Mouse (Mus musculus) inflammation-experienced regulatory T-cells, adult 6 months (primary cell): ENCODE data around the gene Hils1. TPM values are rescaled to one million over a fixed set of nuclear protein-coding genes. Genes with fewer than 3 reads are reported as not detected.

Source experiments
- ATAC-seq: one replicate; pipeline ENCODE4 v1.8.0; 2017
- polyA plus RNA-seq, 3 experiments: library from polyadenylated mRNA; unstranded; fragments of 100-300 nt; shearing (Covaris generic); gene quantifications; one replicate each; pipeline ENCODE4 v1.2.1; 2017

Hils1 gene
- not detected for polyA plus RNA-seq

DNA sequence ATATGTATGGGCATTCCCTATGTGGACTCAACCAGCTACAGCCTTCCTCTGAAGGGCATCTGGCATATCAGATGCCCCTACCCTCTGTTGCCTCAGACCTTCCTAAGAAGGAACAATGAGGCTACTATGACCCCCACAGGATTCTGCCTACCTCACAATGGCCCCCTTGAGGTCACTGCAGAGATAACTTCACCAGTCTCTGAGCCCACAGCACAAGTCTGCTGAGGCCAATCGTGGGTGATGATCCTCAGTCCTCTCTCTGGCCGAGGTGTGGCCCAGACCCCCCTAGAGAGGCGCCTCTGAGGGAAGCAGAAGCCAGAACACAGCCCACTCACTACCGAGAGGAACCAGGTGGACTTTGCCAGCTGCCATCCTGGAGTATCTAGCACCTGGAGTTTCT is at the start of gene Hils1:
Hils1 (plus strand) TSS at position 175 of the 400 bp plus-strand sequence.
- ATAC-seq, result no peak

DNA sequence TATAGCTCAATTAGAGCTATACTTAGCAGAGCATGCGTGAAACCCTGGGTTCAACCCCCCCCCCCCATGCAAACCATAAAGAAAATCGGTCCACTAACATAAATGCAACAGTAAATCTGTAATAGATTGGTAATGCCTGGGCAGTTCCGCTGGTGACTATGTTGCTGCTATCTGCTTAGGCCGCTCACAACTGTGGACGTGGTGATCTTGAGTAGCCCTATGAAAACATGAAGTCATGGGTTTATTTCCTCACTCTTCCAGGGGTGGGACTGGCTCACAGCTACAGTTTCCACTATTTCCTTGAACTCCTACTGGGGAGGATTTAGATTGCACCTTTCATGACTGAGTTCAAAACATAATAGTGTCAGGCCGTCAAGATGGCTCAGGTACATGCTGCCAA is 49.7 kb upstream of the Hils1 start:
- no peak for ATAC-seq

DNA sequence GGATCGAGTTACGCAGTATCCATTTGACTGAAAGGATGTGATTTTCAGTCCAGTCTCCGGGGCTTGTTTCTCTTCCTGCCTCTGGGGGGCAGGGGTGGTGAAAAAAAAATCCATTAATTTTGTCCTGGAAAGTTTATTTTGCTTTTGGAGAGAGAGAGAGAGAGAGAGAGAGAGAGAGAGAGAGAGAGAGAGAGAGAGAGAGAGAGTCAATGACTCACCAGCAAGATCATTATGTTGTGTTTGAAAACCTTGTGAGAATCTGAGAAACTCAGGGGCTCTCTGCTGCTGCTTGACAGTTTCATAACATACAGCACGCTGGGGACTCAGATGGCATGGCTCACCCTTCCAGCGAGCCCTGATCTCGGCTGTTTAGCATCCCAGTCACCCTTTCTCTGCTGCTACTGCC is 46.4 kb upstream of the Hils1 start:
- ATAC-seq, result no peak

DNA sequence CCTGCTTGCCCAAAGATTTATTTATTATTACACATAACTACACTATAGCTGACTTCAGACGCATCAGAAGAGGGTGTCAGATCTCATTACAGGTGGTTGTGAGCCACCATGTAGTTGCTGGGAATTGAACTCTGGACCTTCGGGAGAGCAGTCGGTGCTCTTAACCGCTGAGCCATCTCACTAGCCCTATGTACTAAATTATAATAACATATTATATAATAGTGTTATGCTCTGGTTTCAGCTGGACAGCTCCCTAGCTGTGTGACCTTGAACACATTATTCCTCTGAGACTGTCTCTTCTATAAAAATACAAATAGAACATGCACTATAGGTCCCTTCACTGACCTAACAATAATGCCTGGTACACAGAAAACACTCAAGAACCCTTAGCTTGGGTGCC is 42.4 kb upstream of the Hils1 start:
- no peak for ATAC-seq

DNA sequence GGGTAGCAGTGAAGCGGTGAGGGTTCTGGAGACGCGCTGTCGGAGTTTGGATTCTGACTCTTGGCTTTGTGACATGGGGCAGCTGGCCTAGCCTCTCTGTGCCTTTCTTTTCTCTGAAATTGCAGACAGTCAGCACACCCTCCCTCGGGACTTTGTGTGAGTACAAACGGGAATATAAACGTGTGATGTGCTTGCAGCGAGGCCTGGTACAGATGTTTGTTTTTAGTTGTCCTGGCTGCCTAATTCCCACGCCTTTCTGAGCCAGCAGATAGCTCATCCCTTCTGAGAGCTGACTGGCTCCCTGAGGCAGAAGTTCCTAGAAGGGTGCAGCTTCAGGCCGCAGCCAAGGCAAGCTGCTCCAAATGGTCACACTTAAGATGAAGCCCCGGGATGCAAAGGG is 41.0 kb upstream of the Hils1 start:
- no peak for ATAC-seq

DNA sequence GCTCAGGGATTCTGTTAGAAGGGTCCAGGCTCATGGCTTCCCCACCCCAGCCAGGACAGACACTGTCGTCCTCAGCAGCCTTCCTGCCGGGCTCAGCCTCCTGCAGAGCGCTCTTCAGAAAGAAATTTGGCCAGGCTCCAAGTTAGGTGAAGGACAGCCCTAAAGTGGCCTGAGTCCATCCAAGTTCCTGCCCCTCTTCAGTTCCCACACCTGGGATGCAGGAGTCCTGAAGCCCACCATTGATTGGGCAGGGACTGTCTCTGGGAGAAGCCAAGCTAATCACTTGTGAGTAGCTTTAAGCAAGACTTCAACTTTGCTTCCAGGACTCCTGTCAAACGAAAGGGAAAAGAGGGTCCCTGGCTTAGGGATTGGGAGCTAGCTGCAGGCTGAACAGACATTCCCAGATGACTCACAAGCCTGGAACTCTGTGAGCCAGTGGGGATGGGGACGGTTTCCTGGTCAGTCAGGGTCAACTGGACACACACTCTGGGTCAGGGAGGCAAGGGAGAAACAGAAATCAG is 39.6 kb upstream of the Hils1 start:
- ATAC-seq, result no peak

DNA sequence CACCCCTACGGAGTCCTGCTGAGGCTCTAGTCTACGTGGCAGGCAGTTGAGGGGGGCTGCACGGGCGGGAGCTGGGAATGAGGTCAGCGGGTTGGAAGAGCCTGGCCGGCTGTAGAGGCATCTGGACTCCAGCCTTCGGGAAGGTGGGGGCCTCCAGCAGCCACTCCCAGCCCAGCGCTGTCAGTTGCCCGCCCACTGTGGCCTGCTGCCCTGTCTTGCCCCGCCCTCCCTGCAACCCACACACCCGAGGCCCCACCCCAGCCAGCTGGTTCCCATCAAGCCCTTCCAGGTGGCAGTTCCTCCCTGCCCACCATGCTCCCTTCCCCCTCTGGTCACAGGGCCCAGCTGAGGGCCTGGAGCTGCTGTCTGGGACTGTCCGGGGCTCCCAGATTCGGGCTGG is 38.6 kb upstream of the Hils1 start:
- ATAC-seq, result no peak

DNA sequence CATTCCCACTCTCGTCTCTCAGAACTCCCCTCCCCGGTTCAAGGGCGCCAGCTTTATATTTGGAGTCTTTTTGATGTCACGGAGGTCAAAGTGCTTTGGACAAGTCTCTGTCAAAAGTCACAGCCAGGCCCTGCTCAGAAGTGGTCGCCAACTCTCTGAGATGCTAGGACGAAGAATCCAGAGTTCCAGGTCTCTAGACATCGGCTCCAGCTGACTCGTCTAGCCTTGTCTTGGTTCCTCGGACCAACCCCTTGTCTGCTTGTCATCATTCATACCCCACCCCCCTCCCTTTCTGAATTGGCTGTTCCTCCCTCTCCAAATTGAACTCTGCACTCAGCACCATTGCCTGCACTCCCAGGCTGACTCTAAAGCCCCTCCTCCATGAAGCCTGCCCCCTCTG is 37.8 kb upstream of the Hils1 start:
- ATAC-seq, result no peak

DNA sequence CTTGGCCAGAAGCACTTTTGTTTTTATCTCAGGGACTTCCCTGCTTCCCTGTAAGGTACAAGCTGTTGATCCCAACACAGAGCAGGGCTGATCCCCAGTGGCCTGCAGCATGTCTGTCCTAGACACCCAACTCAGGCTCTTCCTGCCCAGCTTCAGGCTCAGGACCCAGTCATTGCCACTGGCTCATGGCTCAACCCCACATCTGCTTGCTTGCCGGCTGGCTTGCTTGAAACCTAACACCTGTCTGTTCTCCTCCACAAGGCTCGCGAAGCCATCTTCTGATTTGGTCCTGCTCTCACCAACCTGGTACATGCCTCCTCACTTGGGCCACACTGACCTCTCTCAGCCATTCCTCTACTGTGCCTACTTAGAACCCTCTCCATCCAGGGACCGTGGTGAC is 37.2 kb upstream of the Hils1 start:
- no peak for ATAC-seq

DNA sequence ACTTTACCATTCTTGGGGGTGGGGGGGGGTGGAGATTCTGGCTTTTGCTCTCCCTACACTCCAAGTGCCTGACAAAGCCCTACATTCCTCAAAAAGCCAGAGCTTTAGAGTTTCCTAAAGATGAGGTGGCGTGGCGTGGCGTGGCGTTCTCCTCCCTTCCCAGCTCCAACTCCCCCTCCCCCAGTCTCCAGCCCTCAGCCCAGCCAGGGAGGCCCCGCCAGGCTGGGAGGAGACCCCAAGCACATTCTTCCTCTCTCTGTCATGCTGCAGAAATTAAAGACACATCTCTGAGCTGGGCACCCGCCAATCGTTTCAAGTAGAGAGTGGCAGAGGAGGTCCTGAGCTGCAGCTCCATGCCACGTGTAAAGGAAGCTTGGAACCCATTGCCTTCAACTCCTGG is 33.8 kb upstream of the Hils1 start:
- no peak for ATAC-seq

DNA sequence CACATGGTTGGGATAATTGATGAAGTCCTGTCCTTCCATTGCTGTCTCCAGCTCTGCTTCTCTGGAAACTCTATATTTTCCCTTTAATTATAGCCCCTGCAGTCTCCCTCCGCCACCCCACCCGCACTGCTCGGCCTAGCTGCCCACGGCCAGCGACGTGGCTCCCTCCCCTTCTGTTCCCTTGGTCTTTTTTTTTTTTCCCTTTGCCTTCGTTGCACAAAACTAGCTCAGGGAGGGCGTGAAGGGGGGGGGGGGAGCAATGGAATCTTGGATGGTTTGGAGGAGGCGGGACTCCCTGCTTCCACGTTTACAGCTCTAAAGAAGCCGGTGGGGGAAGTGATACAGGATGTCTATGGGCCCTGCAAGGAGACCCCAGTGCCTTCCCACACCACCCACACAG is 32.9 kb upstream of the Hils1 start:
- no peak for ATAC-seq

DNA sequence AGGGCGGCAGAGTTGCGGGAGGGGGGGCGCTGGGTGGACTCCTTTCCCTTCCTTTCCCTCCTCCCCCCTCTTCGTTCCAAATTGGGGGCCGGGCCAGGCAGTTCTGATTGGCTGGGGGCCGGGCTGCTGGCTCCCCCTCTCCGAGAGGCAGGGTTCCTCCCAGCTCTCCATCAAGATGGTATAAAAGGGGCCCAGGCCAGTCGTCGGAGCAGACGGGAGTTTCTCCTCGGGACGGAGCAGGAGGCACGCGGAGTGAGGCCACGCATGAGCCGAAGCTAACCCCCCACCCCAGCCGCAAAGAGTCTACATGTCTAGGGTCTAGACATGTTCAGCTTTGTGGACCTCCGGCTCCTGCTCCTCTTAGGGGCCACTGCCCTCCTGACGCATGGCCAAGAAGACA is 31.3 kb upstream of the Hils1 start, which contains the start of gene Col1a1:
Col1a1 (plus strand) TSS at position 180 of the 400 bp plus-strand sequence.
- ATAC-seq, result no peak

DNA sequence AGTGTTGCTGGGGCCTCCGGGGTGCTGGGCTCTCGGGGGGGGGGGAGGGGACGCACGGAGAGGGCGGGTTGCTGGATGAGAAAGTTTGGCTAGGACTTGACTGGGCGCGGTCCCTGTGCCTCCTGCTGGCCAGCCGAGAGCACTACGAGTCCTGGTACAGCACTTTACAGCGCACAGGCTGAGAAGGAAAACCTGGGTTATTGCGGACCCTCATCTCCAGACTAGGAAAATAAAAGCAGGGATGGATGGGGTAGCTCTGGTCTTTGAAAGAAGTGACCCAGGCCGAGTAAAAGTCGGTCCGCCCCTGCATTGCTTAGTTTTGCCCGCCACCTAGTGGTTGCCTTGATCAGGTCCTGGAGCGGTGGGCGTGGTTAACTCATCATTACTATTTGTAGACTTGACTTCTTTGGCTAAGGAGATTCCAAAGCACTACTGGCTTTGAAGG is 30.5 kb upstream of the Hils1 start:
- ATAC-seq, result peak; percentile 82

DNA sequence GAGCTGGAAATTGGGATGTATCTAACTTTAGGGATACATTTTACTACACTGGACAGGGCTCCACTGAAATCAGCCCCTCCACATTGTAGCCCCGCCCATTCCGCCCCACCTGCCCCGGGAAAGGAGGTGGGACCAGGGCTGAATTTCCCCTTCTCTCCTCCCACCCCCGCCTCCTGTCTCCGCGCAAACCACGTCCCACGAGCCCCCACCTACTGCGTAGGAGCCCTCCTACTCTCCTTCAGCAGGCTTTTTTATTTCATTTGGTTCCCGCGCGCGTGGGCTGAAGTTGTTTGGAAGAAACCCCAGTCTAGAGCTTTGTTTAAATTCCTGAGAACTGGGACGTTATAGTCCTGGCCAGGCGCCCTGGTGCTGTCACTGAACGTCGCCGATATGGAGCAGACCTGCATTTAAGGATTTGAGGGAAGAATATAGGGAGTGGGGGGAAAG is 30.0 kb upstream of the Hils1 start:
- ATAC-seq, result peak; percentile 66

DNA sequence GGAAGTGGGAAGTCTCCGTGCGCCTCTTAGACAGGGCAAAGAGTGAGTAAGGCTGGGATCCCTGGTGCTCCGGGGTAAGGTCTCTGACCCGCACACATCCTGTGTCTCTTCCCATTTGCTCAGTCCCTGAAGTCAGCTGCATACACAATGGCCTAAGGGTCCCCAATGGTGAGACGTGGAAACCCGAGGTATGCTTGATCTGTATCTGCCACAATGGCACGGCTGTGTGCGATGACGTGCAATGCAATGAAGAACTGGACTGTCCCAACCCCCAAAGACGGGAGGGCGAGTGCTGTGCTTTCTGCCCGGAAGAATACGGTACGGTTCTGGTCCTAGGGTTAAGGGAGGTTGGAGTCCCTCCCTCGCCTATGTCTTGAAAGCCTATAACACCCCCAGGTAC is 29.6 kb upstream of the Hils1 start:
- no peak for ATAC-seq

DNA sequence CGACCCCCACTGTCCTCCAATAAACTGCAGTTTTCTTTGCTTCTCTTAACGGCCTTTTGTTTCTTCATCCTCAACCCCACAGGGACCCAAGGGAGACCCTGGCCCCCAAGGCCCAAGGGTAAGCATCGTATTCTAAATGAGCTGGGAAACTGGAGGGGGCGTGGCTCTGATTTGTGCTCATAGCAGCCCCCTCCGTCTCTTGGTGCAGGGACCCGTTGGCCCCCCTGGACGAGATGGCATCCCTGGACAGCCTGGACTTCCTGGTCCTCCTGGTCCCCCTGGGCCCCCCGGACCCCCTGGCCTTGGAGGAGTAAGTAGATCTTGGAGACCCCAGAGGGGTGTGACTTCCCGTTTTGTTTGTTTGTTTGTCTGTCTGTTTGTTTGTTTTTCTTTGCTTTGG is 29.1 kb upstream of the Hils1 start:
- ATAC-seq, result no peak

DNA sequence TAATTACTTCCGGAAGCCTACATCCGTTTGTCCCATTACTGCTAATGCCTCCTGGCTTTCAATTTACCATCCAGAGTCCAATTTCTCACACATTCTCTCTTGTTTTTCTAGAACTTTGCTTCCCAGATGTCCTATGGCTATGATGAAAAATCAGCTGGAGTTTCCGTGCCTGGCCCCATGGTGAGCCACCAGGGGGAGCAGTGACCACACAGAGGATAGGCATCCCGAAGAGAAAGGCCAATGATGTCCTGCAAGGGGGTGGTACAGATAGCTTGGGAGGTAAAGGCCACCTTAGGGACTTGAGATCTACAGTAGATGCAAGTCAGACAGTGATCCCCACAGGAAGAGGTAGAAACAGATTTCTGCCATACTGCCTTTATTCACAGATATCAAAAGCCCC is 28.1 kb upstream of the Hils1 start:
- no peak for ATAC-seq

DNA sequence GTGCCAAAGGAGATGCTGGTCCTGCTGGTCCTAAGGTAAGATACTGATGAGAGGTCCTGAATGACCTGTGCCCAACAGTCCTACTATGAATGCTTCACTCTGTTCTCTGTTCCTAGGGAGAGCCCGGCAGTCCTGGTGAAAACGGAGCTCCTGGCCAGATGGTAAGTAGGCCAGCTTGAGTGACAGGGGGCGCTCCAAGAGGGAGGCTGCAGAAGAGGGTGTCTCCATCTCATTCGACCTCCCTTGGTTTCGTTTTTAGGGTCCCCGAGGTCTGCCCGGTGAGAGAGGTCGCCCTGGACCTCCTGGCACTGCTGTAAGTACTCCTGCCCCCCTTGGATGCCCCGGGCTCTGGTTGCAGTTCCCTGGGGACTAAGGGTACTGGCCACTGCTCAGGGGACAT is 26.3 kb upstream of the Hils1 start:
- ATAC-seq, result no peak

DNA sequence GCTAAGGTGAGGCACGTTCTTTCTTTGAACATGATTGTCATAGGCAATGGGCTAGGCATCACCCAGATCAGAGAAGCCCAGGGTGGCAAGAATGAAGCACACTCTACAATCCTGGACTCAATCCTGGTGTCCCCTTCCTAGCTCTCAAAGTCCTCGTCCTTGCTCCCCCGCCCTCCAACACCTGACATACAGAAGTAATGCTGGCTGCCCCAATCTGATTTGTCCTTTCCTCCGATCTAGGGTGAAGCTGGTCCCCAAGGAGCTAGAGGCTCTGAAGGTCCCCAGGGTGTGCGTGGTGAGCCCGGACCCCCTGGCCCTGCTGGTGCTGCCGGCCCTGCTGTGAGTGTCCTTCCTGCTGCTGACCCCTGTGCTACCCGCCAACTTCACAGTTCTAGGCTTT is 25.6 kb upstream of the Hils1 start:
- ATAC-seq, result no peak

DNA sequence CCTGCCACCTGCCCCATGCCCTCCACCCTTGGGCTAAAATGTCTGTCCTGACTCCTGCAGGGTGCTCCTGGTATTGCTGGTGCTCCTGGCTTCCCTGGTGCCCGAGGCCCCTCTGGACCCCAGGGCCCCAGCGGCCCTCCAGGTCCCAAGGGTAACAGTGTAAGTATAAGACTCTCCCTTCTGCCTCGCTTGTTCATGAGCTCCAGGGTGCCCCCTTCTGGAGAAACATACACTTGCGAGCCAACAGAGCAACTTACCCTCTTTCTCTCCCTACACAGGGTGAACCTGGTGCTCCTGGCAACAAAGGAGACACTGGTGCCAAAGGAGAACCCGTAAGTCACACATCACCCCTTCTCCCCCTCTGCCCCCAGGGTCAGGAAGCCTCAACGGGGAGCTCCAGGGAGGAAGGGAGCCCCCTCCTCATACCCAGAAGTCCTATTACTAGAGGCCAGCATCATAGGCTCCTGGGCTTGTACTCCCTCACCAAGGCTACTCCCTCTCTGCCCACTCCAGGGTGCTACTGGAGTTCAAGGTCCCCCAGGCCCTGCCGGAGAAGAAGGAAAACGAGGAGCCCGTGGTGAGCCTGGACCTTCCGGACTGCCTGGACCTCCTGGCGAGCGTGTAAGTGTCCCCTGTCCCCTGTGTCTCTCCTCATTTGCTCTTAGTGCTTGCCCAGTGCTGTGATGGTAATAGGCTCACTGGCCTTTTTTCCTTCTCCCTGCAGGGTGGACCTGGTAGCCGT is 24.9 kb upstream of the Hils1 start:
- ATAC-seq, result no peak

DNA sequence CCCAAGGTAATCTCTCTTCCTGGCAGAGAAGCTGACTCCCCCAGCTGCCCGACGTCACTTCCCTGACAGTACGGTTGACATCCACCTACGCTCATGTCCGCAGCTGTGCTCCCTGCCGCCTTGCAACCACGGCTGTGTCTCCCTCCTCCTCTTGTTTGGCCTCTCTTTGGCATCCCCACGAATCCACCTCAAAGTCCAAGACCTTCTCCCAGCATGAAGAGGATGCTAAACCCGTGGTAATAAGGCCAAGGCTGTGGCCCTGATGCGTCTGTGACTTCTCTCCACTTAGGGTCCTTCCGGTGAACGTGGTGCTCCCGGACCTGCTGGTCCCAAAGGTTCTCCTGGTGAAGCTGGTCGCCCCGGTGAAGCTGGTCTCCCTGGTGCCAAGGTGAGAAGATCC is 24.3 kb upstream of the Hils1 start:
- ATAC-seq, result no peak

DNA sequence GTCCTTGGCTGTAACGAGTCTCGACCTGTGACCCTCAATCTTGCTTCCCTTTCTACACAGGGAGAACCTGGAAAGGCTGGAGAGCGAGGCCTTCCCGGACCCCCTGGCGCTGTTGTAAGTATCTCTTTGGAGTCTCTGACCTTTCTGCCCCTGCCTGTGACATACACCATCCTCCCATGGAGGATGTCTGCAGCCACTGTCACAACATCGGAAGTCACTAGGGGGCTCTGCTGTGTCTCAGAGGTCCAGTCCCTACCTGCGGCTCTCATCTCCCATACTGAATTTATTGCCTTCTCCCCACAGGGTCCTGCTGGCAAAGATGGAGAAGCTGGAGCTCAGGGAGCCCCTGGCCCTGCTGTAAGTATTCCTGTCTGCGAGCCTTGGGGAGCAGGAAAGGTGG is 23.1 kb upstream of the Hils1 start:
- ATAC-seq, result no peak

DNA sequence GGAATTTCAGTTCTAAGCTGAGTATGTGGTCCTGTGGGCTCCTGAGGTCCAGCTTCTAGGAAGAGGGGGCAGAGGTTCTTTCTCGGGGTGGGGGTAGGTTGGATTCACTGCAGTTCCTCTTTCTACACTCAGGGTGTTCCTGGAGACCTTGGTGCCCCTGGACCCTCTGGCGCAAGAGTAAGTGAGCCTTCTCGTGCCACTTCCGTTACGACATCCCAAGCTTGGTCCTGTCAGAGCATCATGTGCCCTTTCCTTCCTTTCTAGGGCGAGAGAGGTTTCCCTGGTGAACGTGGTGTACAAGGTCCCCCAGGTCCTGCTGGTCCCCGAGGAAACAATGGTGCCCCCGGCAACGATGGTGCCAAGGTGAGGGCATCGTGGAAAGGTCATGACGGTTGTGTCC is 22.2 kb upstream of the Hils1 start:
- no peak for ATAC-seq

DNA sequence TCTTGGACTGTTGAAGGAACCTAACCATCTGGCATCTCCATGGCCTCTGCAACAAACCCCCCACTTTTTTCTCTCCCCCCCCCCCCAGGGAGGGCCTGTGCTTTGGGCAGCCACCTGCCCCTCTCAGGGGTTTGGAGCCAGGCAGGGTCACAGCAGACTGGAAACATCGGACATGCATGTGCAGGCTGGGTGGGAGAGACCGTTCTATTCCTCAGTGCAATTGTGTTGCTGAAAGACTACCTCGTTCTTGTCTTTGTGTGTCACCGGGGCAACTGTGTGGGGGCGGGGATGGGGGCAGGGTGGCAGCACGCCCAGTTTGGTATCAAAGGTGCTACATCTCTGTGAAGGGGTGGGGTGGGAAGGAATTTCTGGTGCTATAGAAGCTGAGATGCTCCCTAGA is 15.2 kb upstream of the Hils1 start:
- no peak for ATAC-seq

DNA sequence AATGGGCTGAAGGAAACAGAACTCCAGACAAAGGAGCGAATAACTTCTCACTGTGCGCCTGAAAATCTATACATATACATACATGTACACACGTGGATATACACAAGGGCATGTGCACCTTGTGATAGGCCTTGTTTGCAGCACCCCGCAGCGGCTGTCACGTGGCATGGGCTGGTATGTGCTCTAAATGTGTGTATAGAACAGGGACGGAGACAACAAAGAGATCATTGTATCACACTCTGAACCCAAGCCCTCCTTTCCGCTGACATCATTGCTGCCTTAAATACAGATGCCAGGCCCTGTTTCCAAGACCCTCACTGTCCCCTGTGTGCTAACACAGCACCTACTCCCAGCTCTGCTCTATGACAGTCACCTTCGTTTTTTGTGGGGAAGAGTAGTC is 12.3 kb upstream of the Hils1 start:
- no peak for ATAC-seq
